Mouse (Mus musculus) spleen, adult 2 months (tissue): ENCODE data around the gene Sar1b.

Experiments
- CTCF ChIP-seq: fragments of 200-500 bp; IDR thresholded peaks from 2 replicates; pipeline ENCODE4 v1.5.1; 2011; ENCODE audit warnings: mild to moderate bottlenecking, inconsistent platforms; ENCODE audit not compliant: insufficient read depth, insufficient read length, insufficient replicate concordance; ENCODE audit errors: extremely low read depth
- POLR2A ChIP-seq: fragments of 200-500 bp; IDR thresholded peaks from 2 replicates; pipeline ENCODE4 v1.6.1; 2011; ENCODE audit warnings: low read depth, low read length, inconsistent platforms

- TF ChIP-seq POLR2A: no peak
- no peak for TF ChIP-seq CTCF
These were observed 5.9 kb upstream of the Sar1b start for GRCm38 (mm10) chr11:51757625-51758024.
